22 mouse cellular contexts compared by ENCODE assay signal in genomic region chr7:107687412-107687811, GRCm38 (mm10).
DNase-seq lines count a peak whose midpoint lies in the region; ATAC-seq lines count a peak whose summit lies in the region.
"Had no signal": no experiment of that assay in that cellular context is flagged by ENCODE, and none has a peak within 500 bp of the region (broad histone marks: within the 10 kb centered on the region; RNA-seq: fewer than 3 reads in every experiment).

No protein-coding gene starts in this region.

- no peaks in the 10 kb centered on the region for H3K36me3 ChIP-seq in intestine, embryonic 15.5 days
- H3K36me3 ChIP-seq in stomach, embryonic 16.5 days (ENCODE audit: control insufficient read depth, insufficient read depth, low read length) = no peaks in the 10 kb centered on the region
- H3K36me3 ChIP-seq in forebrain, embryonic 10.5 days (replicated peaks) = no peaks in the 10 kb centered on the region
- H3K36me3 ChIP-seq: hindbrain, embryonic 12.5 days; midbrain, embryonic 10.5 days had no signal

- H3K4me2 ChIP-seq in intestine, embryonic 15.5 days (replicated peaks) = no peak overlapping the region
- H3K4me2 ChIP-seq in stomach, embryonic 16.5 days (ENCODE audit: low read depth, low read length) = no peak overlapping the region
- H3K4me2 ChIP-seq: embryonic facial prominence, embryonic 12.5 days; hindbrain, embryonic 12.5 days; liver, embryonic 11.5 days had no signal

- DNase-seq in thymus, postnatal 14 days = peak; percentile 50
- no peak for DNase-seq in thymus, postnatal 0 days (ENCODE audit: low spot score)
- peak; percentile 46 for DNase-seq in R1 (ENCODE audit: low read depth, low spot score)
- no peak for DNase-seq in cerebellum, adult 9-10 months
- no peak for DNase-seq in forebrain, embryonic 10.5 days (ENCODE audit: extremely low spot score, low spot score)
- DNase-seq in ovary, postnatal 14 days (ENCODE audit: low spot score) = no peak
- DNase-seq: adrenal gland, adult 8-10 months; cerebellum, adult 8-10 months; gastrocnemius, postnatal 36 days; heart, postnatal 14 days; left cerebral cortex, postnatal 4 days; lung, adult 2 months; lung, postnatal 4 days had no signal

- no peak overlapping the region for H3K9ac ChIP-seq in intestine, embryonic 15.5 days
- no peak overlapping the region for H3K9ac ChIP-seq in stomach, embryonic 16.5 days (ENCODE audit: low read length)
- H3K9ac ChIP-seq: embryonic facial prominence, embryonic 12.5 days; hindbrain, embryonic 12.5 days had no signal

- H3K27me3 ChIP-seq in intestine, embryonic 15.5 days (replicated peaks) = no peaks in the 10 kb centered on the region
- H3K27me3 ChIP-seq in stomach, embryonic 16.5 days (ENCODE audit: control insufficient read depth, insufficient read depth, low read length) = no peaks in the 10 kb centered on the region
- 0 out of 2 replicates have a peak, but pooled peaks cover 10% of the 10 kb centered on the region for H3K27me3 ChIP-seq in forebrain, embryonic 10.5 days (ENCODE audit: poor library complexity, severe bottlenecking)
- H3K27me3 ChIP-seq: embryonic facial prominence, embryonic 12.5 days had no signal

- no peak overlapping the region for H3K4me3 ChIP-seq in intestine, embryonic 15.5 days (replicated peaks)
- no peak overlapping the region for H3K4me3 ChIP-seq in stomach, embryonic 16.5 days (replicated peaks; ENCODE audit: low read length)
- H3K4me3 ChIP-seq in forebrain, embryonic 10.5 days = no peak overlapping the region
- H3K4me3 ChIP-seq: embryonic facial prominence, embryonic 12.5 days; erythroblast, embryonic 14.5 days; heart, embryonic 10.5 days; hindbrain, embryonic 12.5 days; midbrain, embryonic 10.5 days had no signal

- H3K27ac ChIP-seq in intestine, embryonic 15.5 days = no peak overlapping the region
- peak overlapping the region; percentile 2 for H3K27ac ChIP-seq in stomach, embryonic 16.5 days (ENCODE audit: low read length)
- H3K27ac ChIP-seq in forebrain, embryonic 10.5 days = no peak overlapping the region
- H3K27ac ChIP-seq: embryonic facial prominence, embryonic 12.5 days; heart, embryonic 10.5 days; hindbrain, embryonic 12.5 days; midbrain, embryonic 10.5 days had no signal

- H3K9me3 ChIP-seq in intestine, embryonic 15.5 days = no peaks in the 10 kb centered on the region
- no peaks in the 10 kb centered on the region for H3K9me3 ChIP-seq in stomach, embryonic 16.5 days (replicated peaks; ENCODE audit: control insufficient read depth, low read length)
- no peaks in the 10 kb centered on the region for H3K9me3 ChIP-seq in forebrain, embryonic 10.5 days
- H3K9me3 ChIP-seq: embryonic facial prominence, embryonic 12.5 days; heart, embryonic 10.5 days; hindbrain, embryonic 12.5 days; midbrain, embryonic 10.5 days had no signal

- 14% methylated on average over 3 of the region's 3 CpGs for WGBS in intestine, embryonic 15.5 days
- 12% methylated on average over 3 of the region's 3 CpGs for WGBS in stomach, embryonic 16.5 days
- WGBS in forebrain, embryonic 10.5 days = 47% methylated on average over 3 of the region's 3 CpGs

- H3K4me1 ChIP-seq in intestine, embryonic 15.5 days (replicated peaks) = peaks cover 9% of the 10 kb centered on the region
- H3K4me1 ChIP-seq in stomach, embryonic 16.5 days (ENCODE audit: control insufficient read depth, insufficient read depth, low read length) = peaks cover 24% of the 10 kb centered on the region
- H3K4me1 ChIP-seq in forebrain, embryonic 10.5 days = peaks cover 30% of the 10 kb centered on the region

- ATAC-seq in intestine, embryonic 15.5 days = peak; percentile 64
- 0 out of 2 replicates have a peak, but pooled peaks have one; percentile 16 for ATAC-seq in stomach, embryonic 16.5 days (ENCODE audit: insufficient read depth, low FRiP score)
- ATAC-seq: forebrain, embryonic 14.5 days had no signal

Comparison
In these comparisons a context has a peak if more than half of its experiments do, and no peak if none do; other contexts are left out.
1. DNase-seq: peak in thymus, postnatal 14 days (single experiment) and R1 (single experiment); none in thymus, postnatal 0 days (single experiment), cerebellum, adult 9-10 months (single experiment), forebrain, embryonic 10.5 days (single experiment) and ovary, postnatal 14 days (single experiment).